ENCODE assay signal across 8 mouse cellular contexts in genomic region chr7:127588011-127588871, GRCm38 (mm10). TPM values are rescaled to one million over a fixed set of nuclear protein-coding genes. Genes with fewer than 3 reads are reported as not detected.
A peak's percentile ranks its signal among the peaks of the same experiment; 100 is the strongest.
DNase-seq lines count a peak whose midpoint lies in the region; ATAC-seq and TF ChIP-seq lines count a peak whose summit lies in the region.

TSS of gene Ccdc189 (minus strand) at chr7:127588595.
TSS of gene Rnf40 (plus strand) at chr7:127588767.

- peak within 1 kb of the TSS; percentile 91 for H3K9ac ChIP-seq in heart, embryonic 11.5 days (ENCODE audit: low read depth, low read length)
- peak within 1 kb of the TSS; percentile 80 for H3K9ac ChIP-seq in kidney, embryonic 16.5 days (replicated peaks; ENCODE audit: low read length)
- H3K9ac ChIP-seq in liver, adult 2 months (ENCODE audit: low read depth, low read length): peak within 1 kb of the TSS; percentile 88

- no peaks in the 10 kb centered on the region for H3K27me3 ChIP-seq in C2C12 (ENCODE audit: control insufficient read depth, insufficient read depth, insufficient read length)
- no peaks in the 10 kb centered on the region for H3K27me3 ChIP-seq in erythroblast, embryonic 14.5 days (ENCODE audit: control insufficient read depth)
- H3K27me3 ChIP-seq in heart, embryonic 11.5 days (ENCODE audit: control insufficient read depth, insufficient read depth, low read length): no peaks in the 10 kb centered on the region
- H3K27me3 ChIP-seq in kidney, embryonic 16.5 days (ENCODE audit: insufficient read depth, low read length): no peaks in the 10 kb centered on the region
- no peaks in the 10 kb centered on the region for H3K27me3 ChIP-seq in liver, adult 2 months (ENCODE audit: control insufficient read depth, insufficient read depth, low read length)
- no peaks in the 10 kb centered on the region for H3K27me3 ChIP-seq in myocyte (ENCODE audit: control insufficient read depth, insufficient read depth, insufficient read length)
- H3K27me3 ChIP-seq in splenic B cell, adult 2 months (ENCODE audit: control insufficient read depth, insufficient read depth, low read length, poor library complexity, severe bottlenecking): no peaks in the 10 kb centered on the region

- TF ChIP-seq POLR2A in brain, embryonic 14.5 days (IDR thresholded peaks at IDR 0.05; ENCODE audit: borderline replicate concordance, extremely low read depth, insufficient read depth, insufficient read length, poor library complexity, severe bottlenecking): no peak
- 0 out of 2 replicates have a peak, but pooled peaks have one; percentile 41 for TF ChIP-seq POLR2A in liver, adult 2 months (IDR thresholded peaks at IDR 0.05; ENCODE audit: extremely low read depth, insufficient read depth, low read length)
- peak; percentile 70 for TF ChIP-seq POLR2A in myocyte (IDR thresholded peaks at IDR 0.05; ENCODE audit: insufficient read length, low read depth)

- no peaks in the 10 kb centered on the region for H3K9me3 ChIP-seq in erythroblast, embryonic 14.5 days (ENCODE audit: control insufficient read depth, low read length)
- no peaks in the 10 kb centered on the region for H3K9me3 ChIP-seq in heart, embryonic 11.5 days (replicated peaks; ENCODE audit: control insufficient read depth, low read length)
- H3K9me3 ChIP-seq in kidney, embryonic 16.5 days (ENCODE audit: low read length): no peaks in the 10 kb centered on the region

- under 1% methylated on average over 50 of the region's 50 CpGs for WGBS in heart, embryonic 11.5 days (ENCODE audit: insufficient replicate concordance)
- 0% methylated on average over 50 of the region's 50 CpGs for WGBS in kidney, embryonic 16.5 days
- 1% methylated on average over 50 of the region's 50 CpGs for WGBS in liver, adult 2 months

- H3K4me2 ChIP-seq in heart, embryonic 11.5 days: peak within 1 kb of the TSS; percentile 81
- H3K4me2 ChIP-seq in kidney, embryonic 16.5 days (replicated peaks; ENCODE audit: low read depth, low read length): peak within 1 kb of the TSS; percentile 77
- peak within 1 kb of the TSS; percentile 98 for H3K4me2 ChIP-seq in myocyte (ENCODE audit: low read depth)

- TF ChIP-seq CTCF in C2C12 (IDR thresholded peaks at IDR 0.05; ENCODE audit: control insufficient read depth, insufficient read depth, insufficient read length): no peak
- TF ChIP-seq CTCF in brain, embryonic 14.5 days (IDR thresholded peaks at IDR 0.05; ENCODE audit: borderline replicate concordance, extremely low read depth, insufficient read depth, insufficient read length): no peak
- no peak for TF ChIP-seq CTCF in liver, adult 2 months (IDR thresholded peaks at IDR 0.05; ENCODE audit: low read depth, low read length)

- H3K79me3 ChIP-seq in C2C12 (ENCODE audit: low read depth): peaks cover 11% of the 10 kb centered on the region

- H3ac ChIP-seq in C2C12 (ENCODE audit: control insufficient read depth, insufficient read length, low read depth): peak within 1 kb of the TSS; percentile 85
- peak within 1 kb of the TSS; percentile 47 for H3ac ChIP-seq in myocyte (ENCODE audit: control insufficient read depth, insufficient read length)

- peaks cover 59% of the 10 kb centered on the region for H3K4me1 ChIP-seq in erythroblast, embryonic 14.5 days (ENCODE audit: control insufficient read depth)
- H3K4me1 ChIP-seq in heart, embryonic 11.5 days (ENCODE audit: control insufficient read depth, insufficient read depth, low read length): peaks cover 12% of the 10 kb centered on the region
- peaks cover 17% of the 10 kb centered on the region for H3K4me1 ChIP-seq in kidney, embryonic 16.5 days (ENCODE audit: insufficient read depth, low read length)
- H3K4me1 ChIP-seq in liver, adult 2 months (ENCODE audit: control insufficient read depth, insufficient read depth, low read length): peaks cover 8% of the 10 kb centered on the region; the same call in 1 of the 2 replicates

- peak within 1 kb of the TSS; percentile 36 for H3K27ac ChIP-seq in heart, embryonic 11.5 days (ENCODE audit: low read depth, low read length)
- H3K27ac ChIP-seq in kidney, embryonic 16.5 days (ENCODE audit: low read length): peak within 1 kb of the TSS; percentile 83
- H3K27ac ChIP-seq in liver, adult 2 months (replicated peaks; ENCODE audit: insufficient read depth, low read depth, low read length): peak within 1 kb of the TSS; percentile 19; the same call in 1 of the 2 replicates

- H3K79me2 ChIP-seq in C2C12 (ENCODE audit: control insufficient read depth, insufficient read depth) (peaks cover 12% of the 10 kb centered on the region), myocyte (ENCODE audit: control insufficient read depth, insufficient read depth) (peaks cover 14% of the 10 kb centered on the region)
- peaks cover 7% of the 10 kb centered on the region; the same call in 1 of the 2 replicates for H3K79me2 ChIP-seq in liver, adult 2 months (ENCODE audit: control insufficient read depth, insufficient read depth, low read length)

- H3K4me3 ChIP-seq in C2C12 (ENCODE audit: insufficient read depth, poor library complexity, severe bottlenecking): peak within 1 kb of the TSS; percentile 78
- peak within 1 kb of the TSS; percentile 68 for H3K4me3 ChIP-seq in erythroblast, embryonic 14.5 days (replicated peaks)
- H3K4me3 ChIP-seq in heart, embryonic 11.5 days (ENCODE audit: low read depth, low read length): peak within 1 kb of the TSS; percentile 93
- peak within 1 kb of the TSS; percentile 82 for H3K4me3 ChIP-seq in kidney, embryonic 16.5 days (ENCODE audit: low read length)
- H3K4me3 ChIP-seq in liver, adult 2 months (ENCODE audit: insufficient read depth, low read depth, low read length): peak within 1 kb of the TSS; percentile 80
- H3K4me3 ChIP-seq in myocyte: peak within 1 kb of the TSS; percentile 70

- DNase-seq in brain, embryonic 14.5 days (ENCODE audit: low read depth): peak; percentile 99
- DNase-seq in liver, adult 2 months (ENCODE audit: extremely low read depth, low read depth, low spot score): peak; percentile 98
- DNase-seq in splenic B cell, adult 2 months (ENCODE audit: low read depth, low spot score): peak; percentile 97

- peak; percentile 97 for ATAC-seq in heart, embryonic 11.5 days (replicated peaks; ENCODE audit: insufficient number of reproducible peaks, low FRiP score, low TSS enrichment)
- peak; percentile 97 for ATAC-seq in kidney, embryonic 16.5 days (ENCODE audit: low FRiP score, low TSS enrichment)

- H3K36me3 ChIP-seq in C2C12 (ENCODE audit: control insufficient read depth, insufficient read depth): peaks cover 38% of the 10 kb centered on the region
- peaks cover 66% of the 10 kb centered on the region for H3K36me3 ChIP-seq in erythroblast, embryonic 14.5 days (ENCODE audit: control insufficient read depth)
- H3K36me3 ChIP-seq in heart, embryonic 11.5 days (ENCODE audit: control insufficient read depth, insufficient read depth, low read length): peaks cover 30% of the 10 kb centered on the region
- peaks cover 42% of the 10 kb centered on the region for H3K36me3 ChIP-seq in kidney, embryonic 16.5 days (ENCODE audit: insufficient read depth, low read length)
- H3K36me3 ChIP-seq in liver, adult 2 months (ENCODE audit: control insufficient read depth, insufficient read depth, low read length): peaks cover 18% of the 10 kb centered on the region
- peaks cover 1% of the 10 kb centered on the region for H3K36me3 ChIP-seq in myocyte (ENCODE audit: control insufficient read depth, insufficient read depth)
- peaks cover 6% of the 10 kb centered on the region for H3K36me3 ChIP-seq in splenic B cell, adult 2 months (ENCODE audit: control insufficient read depth, insufficient read depth, low read length, poor library complexity, severe bottlenecking)

TF ChIP-seq in C2C12, 6 proteins besides CTCF, POLR2A, EP300 and RAD21:
- TF ChIP-seq MYOD1 (IDR thresholded peaks at IDR 0.05; ENCODE audit: control insufficient read depth, insufficient read length, low read depth): no peak
- TF ChIP-seq MAX (IDR thresholded peaks at IDR 0.05): peak; percentile 73
- no peak for TF ChIP-seq CEBPB (IDR thresholded peaks at IDR 0.05; ENCODE audit: low read depth)
- peak; percentile 22 for TF ChIP-seq USF1 (IDR thresholded peaks at IDR 0.05; ENCODE audit: low read depth)
- no peak for TF ChIP-seq MYOG (IDR thresholded peaks at IDR 0.05; ENCODE audit: control insufficient read depth, extremely low read depth, insufficient read length)
TF ChIP-seq in C2C12: peak in this region for 2.

TF ChIP-seq in myocyte, 11 proteins besides CTCF, POLR2A, EP300 and RAD21:
- TF ChIP-seq USF1 (IDR thresholded peaks at IDR 0.05; ENCODE audit: low read depth) (peak; percentile 47), POLR2AphosphoS2 (IDR thresholded peaks at IDR 0.05; ENCODE audit: insufficient read length, low read depth) (peak; percentile 44), TCF3 (IDR thresholded peaks at IDR 0.05; ENCODE audit: insufficient read length, low read depth) (no peak)

RNA-seq across cellular contexts. Expression of gene Ccdc189, which starts in this region (rescaled TPM):
- 4.2 TPM for polyA plus RNA-seq in C2C12 (2012; fragmentation: generic; extraction: Trizol)
- polyA plus RNA-seq in brain, embryonic 14.5 days (2012; rRNA removed): 11.9 and 16.0 TPM in 2 replicates
- 7.1 and 8.9 TPM in 2 replicates for polyA plus RNA-seq in erythroblast, embryonic 14.5 days (2012)
- 8.7 and 10.0 TPM in 2 replicates for polyA plus RNA-seq in heart, embryonic 11.5 days (2014; fragmentation: Nextera tagmentation; extraction: Ambion mirVana)
- 16.7 and 17.6 TPM in 2 replicates for polyA plus RNA-seq in kidney, embryonic 16.5 days (2015; fragmentation: Nextera tagmentation; extraction: Ambion mirVana)
- 1.5 and 1.9 TPM in 2 replicates for total RNA-seq in liver, adult 2 months (2014; rRNA removed)
- 1.3 and 1.7 TPM in 2 replicates for polyA plus RNA-seq in liver, adult 2 months (2012; rRNA removed)
- 6.1 TPM for polyA plus RNA-seq in myocyte (2012; fragmentation: generic; extraction: Trizol)

RNA-seq across cellular contexts. Expression of gene Rnf40, which starts in this region (rescaled TPM):
- 29.7 TPM for polyA plus RNA-seq in C2C12 (2012; fragmentation: generic; extraction: Trizol)
- 50.4 and 56.0 TPM in 2 replicates for polyA plus RNA-seq in brain, embryonic 14.5 days (2012; rRNA removed)
- polyA plus RNA-seq in erythroblast, embryonic 14.5 days (2012): 4.4 and 5.0 TPM in 2 replicates
- 23.4 and 27.6 TPM in 2 replicates for polyA plus RNA-seq in heart, embryonic 11.5 days (2014; fragmentation: Nextera tagmentation; extraction: Ambion mirVana)
- 50.6 and 51.4 TPM in 2 replicates for polyA plus RNA-seq in kidney, embryonic 16.5 days (2015; fragmentation: Nextera tagmentation; extraction: Ambion mirVana)
- total RNA-seq in liver, adult 2 months (2014; rRNA removed): 14.5 and 18.3 TPM in 2 replicates
- 12.4 and 13.6 TPM in 2 replicates for polyA plus RNA-seq in liver, adult 2 months (2012; rRNA removed)
- 32.2 TPM for polyA plus RNA-seq in myocyte (2012; fragmentation: generic; extraction: Trizol)

Comparison
In these comparisons a context has a peak if more than half of its experiments do, and no peak if none do; other contexts are left out.
1. Peak in every context shown above with its lines: DNase-seq, ATAC-seq, H3K4me3 ChIP-seq and H3K27ac ChIP-seq.
2. H3K27ac ChIP-seq: peak in every context shown above with its lines; median percentile 83 in kidney, embryonic 16.5 days; 36 in heart, embryonic 11.5 days; 19 in liver, adult 2 months.